Mouse (Mus musculus): ENCODE data around the gene Ergic1.

GRCm38 (mm10) chr17:26572265-26572664 is 11.0 kb downstream of the Ergic1 start:
- TF ChIP-seq CTCF (IDR thresholded peaks at IDR 0.05; ENCODE audit: low read depth, low read length), result no peak
- no peak for TF ChIP-seq POLR2A (IDR thresholded peaks at IDR 0.05; ENCODE audit: borderline replicate concordance, low read depth, low read length)
